Mouse (Mus musculus) heart, postnatal 0 days (tissue): ENCODE data around the gene Zc3h6.

Experiments
- CTCF ChIP-seq: IDR thresholded peaks from 2 replicates; pipeline ENCODE4 v1.5.1; 2016; ENCODE audit warnings: antibody characterized with exemption, control low read depth, low read depth
- EP300 ChIP-seq: IDR thresholded peaks from 2 replicates; pipeline ENCODE4 v1.6.1; 2016; ENCODE audit warnings: antibody characterized with exemption, low read depth

DNA sequence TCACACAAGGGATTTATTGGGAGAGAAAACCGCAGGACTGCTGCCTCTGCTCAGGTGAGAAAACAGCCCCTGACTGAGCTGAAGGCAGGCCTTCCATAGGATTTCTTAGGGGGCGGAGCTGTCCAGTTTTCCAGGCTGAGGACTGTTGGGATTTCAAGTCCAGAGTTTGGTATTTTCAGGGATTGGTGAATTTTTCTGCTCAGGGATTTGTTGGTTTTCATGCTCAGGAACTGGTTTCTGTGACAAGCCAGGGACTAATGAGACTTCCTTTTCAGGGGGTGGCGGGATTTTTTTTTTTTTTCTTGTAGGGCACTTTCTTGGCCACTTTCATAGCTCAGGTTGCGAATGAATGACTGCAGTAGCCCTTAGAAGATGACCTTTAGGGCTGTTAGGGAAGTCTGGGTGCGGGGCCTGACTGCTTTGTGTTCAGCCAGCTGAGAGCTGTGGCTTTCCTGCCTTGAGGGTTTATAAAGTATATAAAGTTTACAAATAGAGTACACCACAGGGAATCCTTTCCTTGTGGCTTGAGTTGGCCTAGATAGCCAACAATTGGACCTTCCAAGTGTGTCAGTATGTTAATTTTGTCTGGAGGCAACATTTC is 1.6 kb upstream of the Zc3h6 start:
- TF ChIP-seq CTCF (no peak), EP300 (no peak)
